Mouse (Mus musculus): ENCODE data around the gene Kif12. TPM values are rescaled to one million over a fixed set of nuclear protein-coding genes. Genes with fewer than 3 reads are reported as not detected.

Kif12 gene
- not detected for total RNA-seq (2021)
- long read RNA-seq, experiment 1 = 0 reads
- long read RNA-seq, experiment 2 = 0 reads

- intact Hi-C loops (cut with DNase I) = no loop called here
- no peak for DNase-seq
These were observed at the start of gene Kif12 for GRCm38 (mm10) chr4:63171969-63172685. Kif12 (minus strand) TSS chr4:63172131.

- DNase-seq = peak; percentile 69 to 76
- intact Hi-C loops (cut with DNase I) = no loop called here
These were observed 49.4 kb upstream of the Kif12 start for GRCm38 (mm10) chr4:63221096-63221958.

GRCm38 (mm10) chr4:63219635-63220034, 47.7 kb upstream of the Kif12 start:
- intact Hi-C loops (cut with DNase I) = no loop called here
- no peak for DNase-seq

GRCm38 (mm10) chr4:63219059-63219458, 47.1 kb upstream of the Kif12 start:
- DNase-seq = no peak
- intact Hi-C loops (cut with DNase I) = no loop called here

GRCm38 (mm10) chr4:63217513-63217912, 45.6 kb upstream of the Kif12 start:
- DNase-seq = no peak
- intact Hi-C loops (cut with DNase I) = no loop called here

DNA sequence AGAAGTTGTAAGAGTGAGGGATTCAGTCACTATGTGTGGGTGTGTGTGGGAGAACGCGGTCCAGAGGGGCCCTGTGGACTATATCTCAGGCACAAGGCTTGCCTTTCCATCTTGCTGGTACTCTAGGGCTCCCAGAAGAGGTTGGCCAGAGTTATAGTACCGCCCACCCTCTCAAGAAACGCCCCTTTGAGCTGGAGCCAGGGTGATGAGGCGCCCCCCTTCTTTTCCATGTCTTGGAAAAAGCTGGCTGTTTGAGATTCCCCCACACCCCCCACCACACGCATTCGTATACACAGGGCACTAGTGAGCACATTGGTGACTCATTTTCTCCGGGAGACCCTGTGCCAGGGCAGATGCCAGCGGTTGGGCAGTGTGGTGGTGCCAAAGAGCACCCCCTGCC, 44.6 kb upstream of the Kif12 start:
- DNase-seq = no peak
- intact Hi-C loops (cut with DNase I) = no loop called here

DNA sequence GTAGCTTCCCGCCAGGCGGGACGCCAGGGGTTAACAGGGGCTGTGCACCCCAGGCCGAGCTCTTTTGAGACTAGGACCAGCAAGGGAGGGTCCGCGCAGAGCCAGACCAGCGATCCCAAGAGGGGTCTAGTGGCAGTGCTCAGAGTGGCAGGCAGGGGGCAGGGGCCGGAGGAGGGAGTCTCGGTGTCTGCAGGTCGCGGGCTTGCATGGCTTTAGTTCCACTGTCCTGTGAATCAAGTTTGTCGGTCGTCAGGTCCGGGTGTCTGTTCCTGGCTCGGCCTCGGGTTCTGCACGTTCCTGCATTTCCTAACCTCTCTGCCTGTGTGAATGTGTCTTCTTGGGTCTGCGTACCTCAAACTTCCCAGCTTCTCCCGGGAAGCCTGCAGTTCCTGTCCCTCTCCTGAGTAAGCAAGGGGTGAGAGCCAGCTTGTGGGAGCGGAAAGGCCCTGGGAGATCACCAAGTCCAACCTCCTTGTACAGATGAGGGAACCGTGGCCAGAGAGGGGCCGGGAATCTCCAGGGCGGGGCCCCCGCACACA, 44.1 kb upstream of the Kif12 start:
- peak in 1 of 2 experiments; percentile 45 for DNase-seq
- intact Hi-C loops (cut with DNase I) = loop anchor here (2.0 kb wide), 2 partner anchors 91 to 103 kb away; no protein-coding TSS in a partner anchor

DNA sequence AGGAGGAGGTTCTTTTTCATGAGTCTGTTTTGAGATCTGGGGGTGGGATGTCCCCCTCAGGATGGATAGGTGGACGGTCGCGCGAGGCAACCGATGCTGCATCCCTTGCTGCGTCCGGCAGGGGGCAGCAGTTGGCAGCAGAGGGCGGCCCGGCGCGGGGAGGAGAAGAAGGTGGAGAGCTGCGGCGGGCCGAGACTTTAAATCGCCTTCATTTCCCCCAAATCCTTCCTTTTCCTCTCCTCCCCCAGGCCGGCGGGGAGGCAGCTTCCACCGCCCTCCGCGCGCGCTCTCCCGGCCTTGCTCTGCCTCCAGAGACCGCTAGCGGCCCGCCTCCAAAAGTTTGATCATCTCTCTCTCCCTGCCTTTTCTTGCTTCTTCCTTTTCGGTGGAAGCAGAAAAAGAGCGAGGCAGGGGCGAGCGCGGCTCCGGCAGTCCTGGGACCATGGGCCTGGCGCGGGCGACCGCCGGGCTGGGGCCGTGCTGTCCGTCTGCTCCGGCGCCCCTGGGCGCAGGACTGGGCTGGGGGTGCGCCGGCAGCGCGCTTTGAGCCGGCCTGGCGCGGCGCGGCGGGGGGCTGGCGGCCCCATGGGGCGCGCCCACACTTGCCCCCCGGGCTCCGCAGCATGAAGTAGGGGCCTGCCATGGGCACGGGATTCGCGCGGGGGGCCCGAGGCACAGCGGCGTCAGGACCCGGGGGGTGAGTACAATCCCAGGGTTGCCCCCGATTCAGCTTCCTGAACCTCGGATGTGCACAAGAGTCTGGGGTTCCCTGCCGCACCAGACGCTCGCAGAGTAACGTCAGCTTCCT, 43.5 kb upstream of the Kif12 start:
- intact Hi-C loops (cut with DNase I) = loop anchor here (2.0 kb wide), 2 partner anchors 91 to 103 kb away; no protein-coding TSS in a partner anchor
- peak; percentile 62 for DNase-seq

- no peak for DNase-seq
- intact Hi-C loops (cut with DNase I) = loop anchor here (2.0 kb wide), 2 partner anchors 93 to 105 kb away; no protein-coding TSS in a partner anchor
These were observed 42.1 kb upstream of the Kif12 start, which contains the start of gene Col27a1 for GRCm38 (mm10) chr4:63213907-63214621. Col27a1 (plus strand) TSS chr4:63214004.

DNA sequence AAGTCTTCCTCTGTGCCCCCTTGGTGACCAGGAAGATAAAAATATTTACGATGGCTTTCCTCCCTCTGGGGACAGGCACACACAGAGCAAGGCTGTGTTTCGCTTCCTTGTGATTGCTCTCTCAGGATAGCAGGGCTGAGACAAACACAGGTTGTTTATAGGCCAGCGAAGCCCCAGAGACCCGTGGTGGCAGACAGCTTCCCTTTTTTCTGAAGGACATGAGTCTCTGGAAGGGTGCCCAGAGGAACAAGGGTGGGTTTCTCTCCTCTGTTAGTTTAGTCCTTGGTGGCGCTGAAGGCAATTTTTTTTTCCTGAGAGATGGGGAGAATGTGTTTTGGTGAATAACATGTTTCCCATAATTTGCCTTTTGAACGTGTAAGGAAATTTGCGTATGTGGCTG, 33.7 kb upstream of the Kif12 start:
- intact Hi-C loops (cut with DNase I) = no loop called here

DNA sequence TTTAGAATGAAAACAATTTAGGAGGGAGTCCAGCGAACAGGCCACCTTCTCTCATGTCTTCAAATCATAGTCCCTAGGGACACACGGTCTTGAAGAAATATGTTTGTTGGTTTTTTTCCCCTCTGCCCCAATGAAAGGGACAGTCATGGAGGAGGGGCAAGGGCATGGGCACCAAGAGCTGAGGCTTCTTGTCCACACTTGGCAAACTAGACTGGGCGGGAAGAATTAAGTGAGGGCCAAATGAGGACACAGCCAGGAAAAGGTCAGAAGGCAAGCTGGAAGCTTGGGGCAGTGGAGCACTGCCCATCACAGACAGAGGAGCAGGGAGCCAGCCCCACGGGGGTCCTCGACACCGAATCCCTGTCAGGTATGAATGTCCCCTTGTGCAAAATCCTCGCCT, 31.9 kb upstream of the Kif12 start:
- DNase-seq = no peak

More for the DNA sequence above, 33.7 kb upstream of the Kif12 start:
- no peak for DNase-seq

DNA sequence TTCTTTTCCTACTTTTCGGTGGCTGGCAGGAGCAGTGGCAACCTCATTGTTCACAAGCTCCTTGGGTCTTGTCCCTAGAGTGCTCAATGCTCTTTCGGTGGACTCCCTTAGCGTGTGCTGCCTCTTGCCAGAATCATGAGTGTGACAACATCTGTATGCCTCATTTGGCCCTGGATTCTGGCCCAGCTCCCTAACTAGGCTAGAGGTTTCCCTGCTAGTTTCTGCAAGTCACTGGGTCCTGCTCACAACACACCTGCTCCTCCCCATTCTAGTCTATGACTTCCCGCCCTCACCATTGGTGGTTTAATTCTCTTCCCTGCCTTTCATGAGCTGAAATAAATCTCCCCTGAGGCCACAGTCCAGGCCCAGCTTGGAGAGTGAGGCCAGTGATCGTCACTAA, 27.4 kb upstream of the Kif12 start:
- no peak for DNase-seq
- intact Hi-C loops (cut with DNase I) = no loop called here

More for the DNA sequence above, 31.9 kb upstream of the Kif12 start:
- intact Hi-C loops (cut with DNase I) = no loop called here

DNA sequence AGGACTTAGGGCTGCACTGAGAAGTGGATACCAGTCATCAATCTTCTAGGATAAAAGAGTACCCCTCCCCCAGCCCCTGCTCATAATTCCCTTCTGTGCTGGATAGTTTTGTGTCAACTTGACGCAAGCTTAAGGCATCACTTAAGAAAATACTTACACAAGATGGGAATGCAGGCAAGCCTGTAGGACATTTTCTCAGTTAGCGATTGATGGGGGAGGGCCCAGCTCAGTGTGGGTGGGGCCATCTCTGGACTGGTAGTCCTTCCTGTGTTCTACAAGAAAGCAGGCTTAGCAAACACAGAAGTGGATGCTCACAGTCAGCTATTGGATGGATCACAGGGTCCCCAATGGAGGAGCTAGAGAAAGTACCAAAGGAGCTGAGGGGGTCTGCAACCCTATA, 22.4 kb upstream of the Kif12 start:
- intact Hi-C loops (cut with DNase I) = no loop called here
- no peak for DNase-seq

- intact Hi-C loops (cut with DNase I) = no loop called here
- no peak for DNase-seq
These were observed 19.7 kb upstream of the Kif12 start for GRCm38 (mm10) chr4:63191641-63192040.

DNA sequence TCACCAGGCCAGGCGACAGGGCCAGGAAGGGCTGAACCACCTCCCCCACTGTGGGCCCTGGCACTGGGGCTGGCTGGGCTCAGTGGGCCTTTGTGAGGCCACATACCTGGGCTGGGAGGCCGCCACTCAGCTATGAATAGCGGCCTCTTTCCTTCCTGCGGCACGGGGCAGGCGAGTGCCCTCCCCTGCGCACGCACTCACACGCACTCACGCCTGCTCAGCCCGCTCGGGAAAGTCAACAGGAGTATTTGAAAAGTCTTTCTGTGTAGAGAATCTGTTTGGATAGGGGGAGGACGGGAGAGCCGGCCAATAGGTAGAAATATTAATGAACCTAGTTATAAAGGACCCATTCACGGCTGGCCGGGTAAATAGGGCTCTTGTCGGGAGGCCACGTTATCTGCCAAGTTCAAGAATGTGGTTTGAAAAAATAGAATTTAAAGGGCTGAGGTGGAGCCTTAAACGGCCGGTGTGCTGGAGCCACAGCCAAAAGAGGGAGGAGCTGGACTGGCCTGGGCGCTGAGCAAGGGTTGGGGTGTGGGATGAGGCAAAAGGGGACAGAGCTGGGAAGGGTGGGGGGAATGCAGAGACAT, 14.4 kb upstream of the Kif12 start:
- intact Hi-C loops (cut with DNase I) = no loop called here
- no peak for DNase-seq

DNA sequence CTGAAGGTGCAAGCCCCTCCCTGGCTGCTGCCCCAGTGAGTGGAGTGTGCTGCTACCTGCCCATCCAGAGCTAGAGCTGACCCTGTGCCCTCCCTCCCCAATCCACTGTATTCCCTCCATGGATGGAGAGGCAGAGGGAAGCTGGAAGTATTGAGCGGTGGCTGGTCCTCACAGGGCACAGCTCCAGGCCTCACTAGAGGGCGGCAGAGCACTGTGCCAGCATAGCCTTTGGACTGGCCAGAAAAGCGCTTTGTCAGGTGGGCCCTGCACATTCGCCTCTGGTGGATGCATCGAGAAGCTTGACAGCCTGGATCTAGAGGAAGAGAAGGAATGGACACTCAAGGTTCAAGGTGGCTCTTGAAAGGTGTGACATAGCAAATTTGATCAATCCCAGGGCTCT, 9.6 kb upstream of the Kif12 start:
- DNase-seq = no peak
- intact Hi-C loops (cut with DNase I) = no loop called here

DNA sequence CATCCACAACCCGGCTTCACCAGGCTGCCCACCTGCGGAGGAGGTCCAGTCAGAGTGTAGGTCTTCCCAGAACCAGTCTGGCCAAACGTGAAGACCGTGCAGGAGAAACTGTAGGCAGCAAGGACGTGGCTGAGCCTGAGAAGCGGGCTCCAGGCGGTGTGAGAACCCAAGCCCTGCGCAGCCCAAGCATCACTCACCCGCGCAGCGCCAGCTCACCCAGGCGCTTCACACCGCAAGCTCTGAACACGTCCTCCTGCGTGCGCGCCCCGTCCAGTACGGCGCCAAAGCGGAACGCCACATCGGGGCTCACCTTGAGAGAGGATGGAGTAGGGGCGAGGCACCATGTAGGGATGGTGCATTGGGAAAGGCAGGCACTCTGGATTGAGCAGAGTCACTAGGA, 809 bp downstream of the Kif12 start:
- intact Hi-C loops (cut with DNase I) = no loop called here
- no peak for DNase-seq

DNA sequence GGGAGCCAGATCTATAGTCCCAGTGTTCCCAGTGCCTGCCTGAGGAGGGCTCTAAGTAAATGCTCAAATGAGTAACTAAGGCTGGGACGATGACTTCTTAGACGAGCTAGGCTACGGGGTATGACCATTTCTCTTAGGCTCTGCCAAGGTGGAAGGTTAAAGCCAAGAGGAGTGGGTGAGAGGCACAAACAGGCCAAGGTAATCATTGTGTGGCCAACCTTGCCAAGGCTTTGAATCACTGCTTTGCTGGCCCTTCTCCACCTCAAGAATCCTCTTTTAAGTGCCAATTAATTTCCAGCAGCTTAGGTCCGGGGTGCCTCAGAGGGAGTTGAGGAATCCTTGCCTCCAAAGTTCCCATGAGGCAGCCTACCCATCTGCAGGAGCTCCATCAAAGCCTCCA, 1.9 kb downstream of the Kif12 start:
- intact Hi-C loops (cut with DNase I) = no loop called here
- DNase-seq = no peak

- intact Hi-C loops (cut with DNase I) = no loop called here
- no peak for DNase-seq
These were observed 5.6 kb downstream of the Kif12 start for GRCm38 (mm10) chr4:63166323-63166722.

All from gastrocnemius, postnatal 36 days (tissue).